Mouse (Mus musculus) CD4-positive, CD25-positive, alpha-beta regulatory T cell, adult 2 months (primary cell): ENCODE measurements around the gene Sox14.

Experiments
- DNase-seq: peaks from one replicate; pipeline ENCODE4 v3.0.0-alpha.2; 2012; ENCODE audit warnings: low read depth, low spot score

The Sox14 gene

DNA sequence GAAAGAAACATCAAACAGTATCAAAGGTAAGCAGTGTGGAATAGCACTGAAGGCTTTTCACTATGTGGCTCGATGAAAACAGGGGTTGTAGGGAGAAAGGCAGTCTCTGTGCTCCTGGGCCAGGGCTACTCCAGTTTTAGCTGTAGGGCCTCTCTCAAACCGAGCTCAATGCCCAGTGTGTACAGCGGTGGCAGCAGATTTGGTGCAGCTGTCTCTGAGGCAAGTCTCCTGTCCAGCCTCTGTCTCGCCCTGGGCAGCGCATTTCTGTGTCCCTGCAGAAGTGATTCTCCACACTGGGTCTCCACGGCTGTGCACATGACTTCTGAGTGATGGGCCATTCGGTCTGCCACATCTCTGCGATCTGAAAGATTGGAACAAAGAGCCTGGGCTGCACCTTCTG is 27.6 kb downstream of the Sox14 start:
- no peak for DNase-seq

DNA sequence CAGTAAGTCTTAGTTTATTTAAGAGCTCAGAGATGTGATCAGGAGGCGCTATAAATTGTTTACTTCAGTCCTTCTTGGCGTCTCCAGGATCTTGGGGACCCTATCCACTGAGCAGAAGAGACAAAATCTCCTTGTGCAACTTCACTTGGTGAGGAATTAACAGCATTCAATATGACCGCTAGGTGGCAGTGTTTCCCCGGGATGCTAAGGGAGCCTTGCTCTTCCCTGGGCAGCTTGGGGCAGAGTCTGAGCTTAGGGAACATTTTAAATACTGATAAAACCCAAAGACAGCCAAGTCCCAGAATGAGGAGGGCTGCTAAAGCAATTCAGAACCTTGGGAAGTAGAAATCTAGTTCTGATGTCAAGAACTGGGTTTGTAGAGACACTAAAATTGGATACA is 29.1 kb downstream of the Sox14 start:
- peak; percentile 57 for DNase-seq

DNA sequence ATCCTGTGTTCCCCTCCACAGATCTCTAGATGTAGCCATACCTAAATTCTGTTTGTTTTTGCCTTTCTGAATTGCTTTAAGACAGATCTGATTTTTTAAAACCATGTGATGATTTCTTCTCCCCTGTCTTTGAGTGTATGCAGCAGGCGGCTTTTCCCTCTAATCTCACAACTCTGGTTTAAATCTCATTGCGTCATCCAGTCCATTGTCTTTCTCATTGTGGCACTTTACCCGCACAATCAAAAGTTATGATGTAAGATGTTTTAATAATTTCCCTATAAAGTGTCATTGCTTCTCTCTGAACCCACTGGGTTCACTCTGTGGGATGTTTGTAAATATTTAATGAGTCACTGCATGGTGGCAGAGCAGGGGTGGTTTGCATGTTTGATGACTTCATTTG is 36.6 kb downstream of the Sox14 start:
- DNase-seq = no peak

DNA sequence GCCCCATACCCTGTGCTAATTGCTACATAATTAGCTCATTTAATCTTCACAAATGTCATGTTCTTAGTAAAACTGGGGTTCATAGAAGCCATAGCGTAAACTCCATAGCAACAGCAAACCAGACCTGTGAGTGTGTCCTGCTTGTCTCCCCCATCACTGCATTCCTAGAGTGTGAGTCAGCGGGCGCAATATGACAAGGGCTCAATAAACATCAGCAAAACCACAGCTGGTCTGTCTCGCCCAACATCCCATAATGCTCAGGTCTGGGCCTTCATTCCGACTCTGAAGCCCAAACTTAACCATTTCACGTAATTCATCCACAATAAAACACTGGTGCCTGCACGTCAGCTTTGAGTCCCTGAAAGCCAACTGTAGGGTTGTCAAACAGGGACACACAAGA is 37.1 kb downstream of the Sox14 start:
- DNase-seq = no peak

DNA sequence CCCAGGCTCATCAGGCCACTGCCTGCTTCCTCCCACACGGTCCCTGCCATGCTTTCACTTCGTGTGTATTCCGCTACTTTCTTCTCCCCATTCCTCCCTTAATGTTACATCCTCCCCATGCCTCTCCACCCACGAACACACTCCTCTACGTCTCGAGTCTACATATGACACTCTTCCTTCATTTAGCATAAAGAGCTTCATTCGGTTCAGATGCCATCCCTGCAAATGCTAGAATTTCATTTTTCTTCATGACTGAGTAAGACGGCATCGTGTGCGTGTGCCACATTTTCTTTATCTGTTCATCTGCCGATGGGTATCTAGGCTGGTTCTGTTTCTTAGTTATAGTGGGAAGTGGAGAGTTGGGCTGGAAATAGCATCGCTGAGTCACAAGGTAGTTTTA is 39.3 kb downstream of the Sox14 start:
- no peak for DNase-seq

DNA sequence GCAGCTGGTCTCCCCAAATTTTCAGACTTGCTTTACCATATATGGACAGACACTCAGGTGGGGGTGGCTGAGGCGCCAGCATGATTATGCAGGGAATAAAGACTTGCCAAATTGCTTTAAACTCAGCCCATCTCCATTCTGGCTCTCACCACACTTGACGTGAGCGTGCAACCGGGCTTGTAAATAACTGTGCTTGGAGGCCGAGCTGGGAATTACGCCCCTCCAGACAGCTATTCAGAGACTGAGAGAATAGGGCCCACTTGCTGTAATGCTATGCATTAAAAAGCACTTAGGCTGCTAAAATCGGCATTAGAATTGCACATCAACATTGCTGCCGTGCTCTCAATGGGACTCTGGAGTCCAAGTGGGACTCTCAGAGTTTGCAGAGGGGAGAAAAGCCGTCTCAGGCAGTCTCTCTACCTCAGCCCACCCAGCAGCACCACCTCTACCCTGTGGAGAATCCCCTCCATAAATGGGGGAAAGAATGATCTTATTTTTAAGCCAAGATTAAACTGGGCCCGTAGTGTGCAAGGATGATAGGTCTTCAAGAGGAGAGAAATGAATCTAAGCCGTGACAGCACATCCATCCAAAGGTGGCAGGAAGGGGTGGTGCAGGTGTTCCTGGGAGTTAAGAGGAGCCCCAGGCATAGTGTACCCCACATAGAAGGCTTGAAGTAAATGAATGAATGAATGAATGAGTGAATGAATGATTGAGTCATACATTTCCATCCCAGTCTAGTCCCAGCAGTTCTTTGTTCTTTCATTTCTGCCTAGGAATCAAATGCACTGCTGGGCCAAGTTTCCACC is 40.1 kb downstream of the Sox14 start:
- DNase-seq = no peak
